Mouse (Mus musculus) cerebellum, adult 2 months (tissue): Measurements from ENCODE around the gene Znhit1. TPM values are rescaled to one million over a fixed set of nuclear protein-coding genes. Genes with fewer than 3 reads are reported as not detected.

Experiments
- DNase-seq, 2 experiments: peaks; one replicate each; pipeline ENCODE4 v3.0.0; 2021
- H3K27ac ChIP-seq: fragments of 200-500 bp; 2 replicates; pipeline ENCODE4 v1.5.1; 2012; ENCODE audit warnings: low read length, control low read depth, inconsistent platforms; ENCODE audit not compliant: insufficient read depth
- H3K27me3 ChIP-seq: fragments of 200-500 bp; 2 replicates; pipeline ENCODE4 v1.6.1; 2012; ENCODE audit warnings: inconsistent platforms, mild to moderate bottlenecking, low read length, moderate library complexity; ENCODE audit not compliant: control insufficient read depth, insufficient read depth
- H3K4me1 ChIP-seq: fragments of 200-500 bp; 2 replicates; pipeline ENCODE4 v1.6.1; 2011; ENCODE audit warnings: low read length; ENCODE audit not compliant: control insufficient read depth, insufficient read depth
- H3K4me3 ChIP-seq: fragments of 200-500 bp; replicated peaks from 2 replicates; pipeline ENCODE3; 2011; ENCODE audit warnings: mild to moderate bottlenecking, low read depth, low read length, control low read depth; ENCODE audit not compliant: insufficient read depth
- CTCF ChIP-seq: fragments of 200-500 bp; IDR thresholded peaks from 2 replicates; pipeline ENCODE4 v1.5.1; 2011; ENCODE audit warnings: low read depth, mild to moderate bottlenecking, control low read depth, low read length, moderate library complexity, borderline replicate concordance; ENCODE audit not compliant: insufficient read depth
- POLR2A ChIP-seq: fragments of 200-500 bp; IDR thresholded peaks from 2 replicates; pipeline ENCODE4 v1.6.1; 2011; ENCODE audit warnings: low read length, control low read depth, borderline replicate concordance; ENCODE audit not compliant: insufficient read depth
- WGBS: fragments of 180-500 bp; shearing (Covaris S2); methylation state at CpG from one replicate; pipeline ENCODE4 v1.1.7; 2018; 5-methylcytosine and 5-hydroxymethylcytosine counted together
- polyA plus RNA-seq: library from polyadenylated mRNA; depleted of rRNA; stranded (reverse); fragments of >200 nt; gene quantifications from 2 replicates; pipeline ENCODE4 v1.2.3, GENCODE M21; 2012

Znhit1 gene
- polyA plus RNA-seq, 1 experiment = 95.4 TPM

DNA sequence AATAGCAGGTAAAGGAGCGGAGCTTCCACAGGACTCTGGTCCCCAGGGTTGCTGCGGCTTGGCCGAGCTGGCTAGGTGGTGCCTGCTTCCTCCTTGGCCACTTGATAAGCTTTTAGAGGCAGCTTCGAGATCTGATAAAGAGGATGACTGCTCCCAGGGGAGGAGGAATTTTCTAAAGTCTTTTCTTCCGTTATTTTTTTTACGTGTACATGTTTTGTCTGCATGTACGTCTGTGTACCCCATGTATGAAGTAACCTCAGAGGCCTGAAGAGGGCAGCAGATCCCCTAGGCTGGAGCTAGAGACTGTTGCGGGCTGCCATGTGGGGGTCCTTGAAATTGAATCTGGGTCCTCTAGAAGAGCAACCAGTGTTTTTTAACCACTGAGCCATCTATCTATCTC, 6.8 kb downstream of the Znhit1 start:
- 85% methylated on average over 8 of the region's 8 CpGs for WGBS
- Histone ChIP-seq H3K27me3 (no peaks in the 10 kb centered on the region), H3K4me1 (no peaks in the 10 kb centered on the region), H3K27ac (no peak overlapping the region), H3K4me3 (no peak overlapping the region)
- no peak for DNase-seq
- TF ChIP-seq CTCF (no peak), POLR2A (no peak)

GRCm38 (mm10) chr5:136979762-136980161, 8.1 kb downstream of the Znhit1 start:
- Histone ChIP-seq H3K4me3 (no peak overlapping the region), H3K4me1 (no peaks in the 10 kb centered on the region), H3K27ac (no peak overlapping the region), H3K27me3 (no peaks in the 10 kb centered on the region)
- no peak for DNase-seq
- TF ChIP-seq CTCF = no peak
- TF ChIP-seq POLR2A = no peak
- 88% methylated on average over 2 of the region's 2 CpGs for WGBS

GRCm38 (mm10) chr5:136977769-136978168, 10.1 kb downstream of the Znhit1 start:
- H3K4me1 ChIP-seq = no peaks in the 10 kb centered on the region
- H3K27me3 ChIP-seq = no peaks in the 10 kb centered on the region
- H3K4me3 ChIP-seq = no peak overlapping the region
- TF ChIP-seq POLR2A = no peak
- TF ChIP-seq CTCF = no peak
- 76% methylated on average over 4 of the region's 4 CpGs for WGBS
- no peak overlapping the region for H3K27ac ChIP-seq
- DNase-seq = no peak

GRCm38 (mm10) chr5:136973670-136974069, 14.2 kb downstream of the Znhit1 start:
- Histone ChIP-seq H3K27ac (no peak overlapping the region), H3K27me3 (no peaks in the 10 kb centered on the region), H3K4me1 (no peaks in the 10 kb centered on the region), H3K4me3 (no peak overlapping the region)
- WGBS = 76% methylated on average over 8 of the region's 8 CpGs
- DNase-seq = no peak
- TF ChIP-seq POLR2A (no peak), CTCF (no peak)

DNA sequence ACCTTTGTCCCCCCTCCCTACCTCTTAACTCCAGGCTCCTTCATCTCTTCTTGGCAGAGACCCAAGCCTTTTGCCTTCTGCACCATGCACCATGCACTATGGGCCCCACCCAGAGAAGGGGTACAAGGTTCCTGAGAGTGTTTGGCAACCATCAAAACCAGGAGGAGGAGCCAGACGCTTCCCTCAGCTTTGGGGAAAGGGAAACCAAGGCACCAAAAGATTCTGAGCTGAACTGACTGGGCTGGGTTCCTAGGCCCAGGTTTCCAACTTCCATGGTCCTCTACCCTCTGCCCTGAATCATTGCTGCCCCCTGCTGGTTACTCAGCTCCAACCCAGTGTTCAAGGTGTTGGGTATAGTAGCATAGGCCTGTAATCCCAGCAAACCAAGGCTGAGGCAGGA, 17.1 kb downstream of the Znhit1 start:
- H3K27ac ChIP-seq = no peak overlapping the region
- H3K4me1 ChIP-seq = no peaks in the 10 kb centered on the region
- H3K27me3 ChIP-seq = no peaks in the 10 kb centered on the region
- DNase-seq = peak in 1 of 2 experiments; percentile 35
- whole genome bisulfite sequencing = 65% methylated on average over 1 of the region's 1 CpGs
- TF ChIP-seq POLR2A (no peak), CTCF (peak; percentile 60; the same call in 1 of the 2 replicates)
- H3K4me3 ChIP-seq = no peak overlapping the region

DNA sequence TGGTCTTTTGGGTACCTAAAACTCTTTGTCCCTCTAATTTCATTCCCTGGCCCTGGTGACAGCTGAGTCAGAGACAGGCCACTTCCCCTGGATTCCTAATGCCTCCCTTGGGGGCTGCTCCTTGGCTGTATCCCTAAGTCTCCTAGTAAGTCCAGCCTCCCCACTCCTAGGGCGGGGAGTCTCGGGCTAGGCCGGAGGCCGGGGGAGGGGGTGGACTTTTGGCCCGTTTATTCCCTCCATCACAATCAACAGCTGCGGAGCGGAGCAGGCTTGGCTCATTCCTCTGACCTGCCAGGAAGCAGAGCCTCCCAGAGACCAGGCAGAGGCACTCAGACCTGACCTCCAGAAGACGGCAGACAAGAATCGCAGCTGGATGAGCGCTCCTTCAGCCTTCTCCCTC, 20.2 kb downstream of the Znhit1 start:
- H3K27me3 ChIP-seq = no peaks in the 10 kb centered on the region
- 26% methylated on average over 10 of the region's 10 CpGs for WGBS
- TF ChIP-seq CTCF (no peak), POLR2A (no peak)

DNA sequence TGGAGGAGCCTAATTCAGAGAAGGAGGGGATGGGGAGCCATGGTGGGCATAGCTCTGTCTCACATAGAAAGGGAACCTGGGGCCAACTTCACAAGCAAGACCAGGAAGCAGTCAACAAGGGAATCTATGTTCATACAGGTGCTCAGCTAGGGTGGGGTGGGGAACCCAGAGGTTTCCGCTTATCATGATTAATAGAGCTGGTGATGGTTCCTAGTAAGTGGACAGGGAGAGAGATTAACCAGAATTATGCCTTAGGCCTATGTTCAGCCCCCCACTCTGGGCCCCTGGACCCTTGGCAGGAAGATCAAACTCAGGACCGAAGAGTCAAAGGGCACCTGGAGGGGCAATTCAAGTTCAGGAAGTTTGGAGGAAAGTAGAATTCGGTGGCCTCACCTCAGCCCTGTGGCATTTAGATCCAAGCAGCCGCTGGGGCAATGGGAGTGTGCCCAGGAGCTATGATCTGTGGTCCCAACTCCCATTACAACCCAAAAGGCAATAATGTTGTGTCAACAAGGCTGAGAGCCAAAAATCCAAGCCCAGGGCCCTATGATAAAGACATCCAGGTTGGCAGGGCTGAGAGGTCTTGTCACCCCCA, 20.9 kb downstream of the Znhit1 start:
- no peak for DNase-seq
- H3K4me3 ChIP-seq = no peak overlapping the region
- WGBS = 85% methylated on average over 4 of the region's 4 CpGs
- H3K27me3 ChIP-seq = no peaks in the 10 kb centered on the region
- no peak overlapping the region for H3K27ac ChIP-seq
- TF ChIP-seq CTCF (no peak), POLR2A (no peak)
- H3K4me1 ChIP-seq = no peaks in the 10 kb centered on the region

More for the DNA sequence above, 20.2 kb downstream of the Znhit1 start:
- Histone ChIP-seq H3K4me3 (no peak overlapping the region), H3K27ac (no peak overlapping the region), H3K4me1 (no peaks in the 10 kb centered on the region)
- DNase-seq = no peak

DNA sequence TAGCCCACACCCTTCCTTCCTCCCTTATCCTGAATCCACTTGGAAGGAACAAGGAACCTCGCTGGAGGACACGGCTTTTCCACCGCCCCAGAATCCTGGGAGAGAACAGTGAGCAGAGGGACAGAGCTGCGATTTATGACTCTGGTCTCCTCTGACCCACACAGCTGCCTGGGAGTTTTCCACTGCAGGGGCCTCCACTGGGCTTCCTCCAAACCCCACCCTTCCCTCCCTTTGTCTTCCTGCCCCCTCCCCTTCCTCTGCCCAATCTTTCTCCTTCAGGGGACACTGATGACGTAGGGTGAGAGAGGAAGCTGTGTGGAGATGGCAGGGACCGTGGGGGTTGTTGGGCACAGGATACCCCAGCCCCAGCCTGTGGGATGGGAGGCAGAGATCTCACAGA, 21.5 kb downstream of the Znhit1 start, which contains the start of gene Cldn15:
Cldn15 (plus strand) TSS at position 286 of the 400 bp plus-strand sequence.
- no peak for DNase-seq
- Histone ChIP-seq H3K4me3 (no peak within 1 kb of the TSS), H3K27me3 (no peaks in the 10 kb centered on the region), H3K4me1 (peaks cover 3% of the 10 kb centered on the region; the same call in 1 of the 2 replicates), H3K27ac (no peak within 1 kb of the TSS)
- 78% methylated on average over 6 of the region's 6 CpGs for WGBS
- TF ChIP-seq POLR2A = no peak
- TF ChIP-seq CTCF = 0 out of 2 replicates have a peak, but pooled peaks have one; percentile 3
